Mouse (Mus musculus) fat pad, adult 2 months (tissue): ENCODE results near the gene Dhx35.

Source experiments
- DNase-seq: peaks from one replicate; pipeline ENCODE4 v3.0.0-alpha.2; 2011; ENCODE audit warnings: low read depth, low spot score; ENCODE audit errors: extremely low read depth

Dhx35 gene

GRCm38 (mm10) chr2:158889201-158889600 is 94.6 kb downstream of the Dhx35 start:
- DNase-seq, result no peak

- DNase-seq, result no peak
These were observed 96.7 kb downstream of the Dhx35 start for GRCm38 (mm10) chr2:158891319-158891718.

DNA sequence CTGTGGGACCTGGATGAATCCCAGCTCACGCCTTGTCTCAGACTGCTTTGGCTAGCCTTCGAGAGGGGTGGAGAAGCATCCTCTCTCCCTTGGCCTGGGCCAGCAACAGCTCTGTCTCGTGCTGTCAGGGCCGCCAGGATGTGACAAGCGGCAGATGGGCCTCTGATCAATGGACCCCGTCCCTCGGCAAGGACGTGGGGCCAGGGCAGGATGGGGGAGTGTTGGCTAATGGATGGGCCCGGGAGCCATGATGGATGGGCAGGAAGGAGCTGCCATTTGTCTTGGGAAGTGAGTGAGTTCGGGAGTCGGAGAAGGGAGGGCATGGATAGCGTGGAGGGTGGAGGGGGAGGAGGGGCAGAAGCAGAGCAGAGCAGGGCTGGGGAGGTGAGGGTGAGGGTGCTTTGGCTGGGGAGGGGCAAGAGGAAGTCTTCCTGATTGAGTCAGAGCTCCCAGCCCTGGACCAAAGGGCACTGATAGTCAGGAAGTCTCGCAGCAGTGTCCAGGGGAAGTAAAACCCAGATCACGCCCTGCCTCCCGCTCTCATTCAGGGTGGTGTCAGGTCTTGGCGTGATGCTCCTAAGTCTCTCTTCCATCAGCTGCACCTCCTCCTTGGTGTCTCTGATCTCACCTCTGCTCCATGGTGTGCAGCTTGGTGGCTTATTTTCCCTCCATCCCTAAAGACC is 98.7 kb downstream of the Dhx35 start:
- no peak for DNase-seq

DNA sequence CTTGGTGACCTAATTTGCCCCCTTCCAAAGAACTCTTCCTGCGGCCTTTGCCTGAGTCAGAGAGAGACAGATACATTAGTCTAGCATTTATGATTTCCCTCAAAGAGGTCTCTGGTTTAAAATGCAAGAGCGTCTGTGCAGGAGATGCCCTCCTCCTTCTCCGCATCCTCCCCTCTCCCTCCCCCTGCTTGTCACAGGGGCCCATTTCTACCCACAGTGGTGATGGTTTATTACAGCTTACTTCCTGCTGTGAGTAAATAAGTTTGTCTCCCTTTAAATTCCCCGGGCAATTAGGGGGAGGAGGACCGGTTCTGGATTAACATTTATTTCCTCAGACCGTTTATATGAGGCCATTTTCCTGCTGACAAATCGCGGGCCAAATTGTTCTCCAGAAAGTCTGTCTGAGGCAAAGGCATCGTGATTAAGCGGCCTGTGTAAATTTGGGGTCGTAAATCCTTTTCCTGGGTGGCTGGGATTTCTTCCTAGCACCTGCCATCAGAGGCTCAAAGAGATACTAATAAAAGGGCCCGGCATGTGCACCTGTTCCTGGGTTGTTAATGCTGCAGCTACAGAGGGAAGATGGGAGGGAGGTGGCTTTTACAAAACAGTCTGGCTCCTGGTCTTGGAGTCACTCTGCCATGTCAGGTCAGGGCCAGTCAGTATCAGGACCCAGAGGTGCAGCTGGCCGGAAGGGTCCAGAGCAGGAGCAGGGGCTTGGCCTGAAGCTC is 104.0 kb downstream of the Dhx35 start:
- DNase-seq, result no peak
